Mouse (Mus musculus) kidney, postnatal 14 days (tissue): ENCODE data around the gene Tenm2.

Experiments
- DNase-seq: peaks from one replicate; pipeline ENCODE4 v3.0.0; 2022; ENCODE audit warnings: mixed read lengths

The Tenm2 gene

DNA sequence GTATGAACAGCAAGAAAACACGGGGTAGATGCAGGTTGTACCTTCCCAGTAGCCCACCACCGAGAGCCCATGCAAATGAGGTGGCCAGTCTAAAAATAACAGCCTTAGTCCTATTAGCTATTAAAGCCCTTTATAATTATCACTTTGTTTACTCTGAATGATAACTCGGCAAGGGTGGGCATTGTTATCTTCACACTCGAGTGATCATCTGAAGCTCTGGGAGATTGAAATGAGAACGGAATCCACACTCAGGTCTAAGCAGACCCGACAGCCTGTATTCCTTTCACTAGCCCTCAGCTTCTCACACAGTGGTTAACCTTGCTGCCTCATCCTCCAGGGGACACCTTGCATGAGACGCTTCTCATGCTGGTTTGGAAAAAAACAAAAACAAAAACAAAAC is 985.7 kb downstream of the Tenm2 start:
- no peak for DNase-seq

- DNase-seq, result peak; percentile 8
These were observed 989.6 kb downstream of the Tenm2 start for GRCm38 (mm10) chr11:36246152-36246551.

GRCm38 (mm10) chr11:36244491-36244882 is 991.3 kb downstream of the Tenm2 start:
- no peak for DNase-seq

GRCm38 (mm10) chr11:36243747-36244490 is 991.8 kb downstream of the Tenm2 start:
- DNase-seq, result no peak

- no peak for DNase-seq
These were observed 996.9 kb downstream of the Tenm2 start for GRCm38 (mm10) chr11:36238890-36239289.

DNA sequence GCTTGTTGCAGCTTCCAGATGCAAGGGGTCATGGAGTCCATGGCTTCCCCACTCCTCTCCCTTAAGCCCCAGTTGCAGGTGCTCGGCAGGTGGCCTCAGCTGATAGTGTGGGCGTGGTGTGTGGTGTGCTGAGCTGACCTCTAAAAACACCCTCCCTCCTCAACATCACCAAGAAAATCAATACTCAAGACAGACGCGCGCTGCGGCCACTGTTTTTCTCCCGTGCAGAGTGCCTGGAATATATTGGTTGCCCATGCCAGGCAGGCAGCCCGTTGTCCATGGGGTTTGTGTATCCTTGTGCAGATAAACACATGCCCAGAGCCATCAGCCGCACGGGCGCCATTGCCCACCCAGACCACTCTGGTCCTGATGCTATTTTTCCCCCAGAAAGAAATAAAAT is 1007.1 kb downstream of the Tenm2 start:
- no peak for DNase-seq

DNA sequence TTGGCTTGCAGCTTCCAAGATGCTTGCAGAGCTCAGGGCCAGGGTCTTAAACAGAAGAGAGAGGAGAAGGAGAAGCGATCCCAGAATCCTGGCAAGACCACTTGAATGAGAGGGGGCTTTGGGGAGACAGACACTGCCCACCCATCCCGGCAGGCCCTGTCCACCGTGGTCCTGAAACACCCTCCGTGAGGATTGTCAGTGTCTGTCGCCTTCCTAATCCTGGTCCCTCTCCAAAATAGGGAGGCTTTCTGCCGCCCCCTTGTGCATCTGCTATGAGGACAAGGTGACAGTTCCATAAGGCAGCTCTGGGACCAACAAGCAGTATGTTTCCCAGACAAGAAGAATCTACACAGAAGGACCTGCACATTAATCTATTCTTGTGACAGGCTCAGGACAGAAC is 1007.6 kb downstream of the Tenm2 start:
- no peak for DNase-seq

GRCm38 (mm10) chr11:36226061-36226460 is 1009.7 kb downstream of the Tenm2 start:
- DNase-seq, result no peak

DNA sequence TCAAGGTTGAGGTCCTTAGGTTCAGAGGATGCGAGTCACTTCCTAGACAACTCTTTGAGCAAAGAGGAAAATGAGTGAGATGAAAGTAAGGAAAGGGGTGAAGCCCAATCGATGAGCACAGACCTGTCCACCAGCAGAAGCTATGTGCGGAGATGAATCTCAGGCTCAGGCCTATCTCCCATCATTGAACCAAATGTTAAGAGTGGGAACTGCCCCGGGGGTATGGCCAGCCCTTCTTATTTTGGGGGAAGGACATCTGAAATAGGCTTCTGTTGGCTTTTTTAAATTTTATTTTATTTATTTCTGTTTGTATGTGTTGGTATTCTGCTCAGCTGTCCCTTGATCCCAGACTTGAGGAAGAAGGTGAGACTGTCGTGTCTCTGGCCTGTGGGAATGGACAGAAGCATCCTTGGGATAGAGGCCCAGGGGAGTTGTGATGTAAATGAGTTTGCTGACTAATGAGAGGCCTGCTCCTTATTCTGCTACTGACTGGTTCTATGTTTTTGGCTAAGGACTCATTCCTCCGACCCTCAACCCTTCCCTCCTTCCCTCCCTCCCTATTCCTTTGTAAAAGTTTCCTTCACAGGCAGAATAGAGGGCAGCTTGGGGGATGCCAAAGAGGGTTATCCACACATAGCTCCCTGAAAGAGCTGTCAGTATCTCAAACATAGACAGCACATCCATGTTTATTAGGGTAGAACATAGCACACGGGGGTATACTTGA is 1011.9 kb downstream of the Tenm2 start:
- no peak for DNase-seq

GRCm38 (mm10) chr11:36222071-36222470 is 1013.7 kb downstream of the Tenm2 start:
- no peak for DNase-seq

- DNase-seq, result peak; percentile 83
These were observed 1014.3 kb downstream of the Tenm2 start for GRCm38 (mm10) chr11:36221271-36221975.

GRCm38 (mm10) chr11:36220651-36221050 is 1015.1 kb downstream of the Tenm2 start:
- peak; percentile 42 for DNase-seq

DNA sequence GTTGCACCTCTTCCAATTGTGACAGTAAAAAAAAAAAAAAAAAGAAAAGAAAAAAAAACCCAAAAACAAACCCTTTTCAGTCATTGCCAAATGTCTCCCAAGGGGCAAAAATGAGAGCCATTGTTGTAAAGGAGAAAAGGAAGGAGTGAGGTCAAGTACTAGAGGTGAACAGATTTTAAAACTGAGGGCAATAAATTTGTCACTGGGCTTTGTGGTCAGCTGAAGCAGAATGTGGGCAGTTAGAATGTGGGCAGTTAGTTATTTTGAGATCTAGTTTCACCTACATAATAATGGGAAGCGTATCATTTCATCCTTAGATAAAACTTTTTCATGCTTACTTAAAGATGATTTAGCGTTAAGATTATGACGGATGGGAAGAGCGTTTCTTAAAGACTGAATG is 1016.2 kb downstream of the Tenm2 start:
- no peak for DNase-seq

- DNase-seq, result no peak
These were observed 1021.2 kb downstream of the Tenm2 start for GRCm38 (mm10) chr11:36214589-36214988.

DNA sequence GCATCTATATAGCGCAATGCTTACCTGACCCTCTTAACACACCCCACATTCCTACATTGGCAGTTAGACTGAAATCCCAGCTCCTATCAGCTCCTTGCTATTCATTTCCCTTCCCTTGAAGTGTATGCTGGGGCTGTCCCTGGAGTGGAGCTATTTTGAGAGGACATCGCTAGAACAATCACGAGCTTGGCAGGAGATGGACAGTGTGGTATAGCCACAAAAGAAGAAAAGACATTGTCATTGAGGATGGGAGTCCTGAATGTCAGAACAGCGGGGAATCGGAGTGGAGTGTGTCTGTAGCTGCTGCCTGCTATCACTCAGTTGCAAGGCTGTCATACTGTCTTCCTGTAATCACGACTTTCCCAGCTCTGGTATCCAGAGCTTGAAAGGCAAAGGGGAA is 1031.4 kb downstream of the Tenm2 start:
- no peak for DNase-seq

GRCm38 (mm10) chr11:36203896-36204295 is 1031.9 kb downstream of the Tenm2 start:
- no peak for DNase-seq

- DNase-seq, result no peak
These were observed 1041.4 kb downstream of the Tenm2 start for GRCm38 (mm10) chr11:36194348-36194747.

DNA sequence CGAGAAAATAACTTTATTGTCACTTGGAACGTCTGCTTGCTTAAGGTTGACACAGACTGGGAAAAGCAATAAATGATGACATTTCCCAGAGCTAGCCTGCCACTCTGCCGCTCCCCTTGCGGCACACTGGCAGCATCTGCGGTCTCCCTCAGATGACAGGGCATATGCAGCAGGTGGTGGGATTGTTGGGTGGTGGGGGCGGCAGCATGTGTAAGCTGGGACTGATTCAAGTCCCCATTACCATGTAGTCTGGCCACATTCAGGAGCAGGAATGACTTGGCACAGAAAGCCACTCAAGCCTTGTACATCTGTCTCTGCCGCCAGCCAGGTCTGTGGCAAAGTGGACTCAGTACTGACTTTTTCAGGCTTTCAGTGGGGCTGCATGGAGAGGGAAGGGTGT is 1059.7 kb downstream of the Tenm2 start:
- no peak for DNase-seq

GRCm38 (mm10) chr11:36173076-36173690 is 1062.6 kb downstream of the Tenm2 start:
- DNase-seq, result no peak

DNA sequence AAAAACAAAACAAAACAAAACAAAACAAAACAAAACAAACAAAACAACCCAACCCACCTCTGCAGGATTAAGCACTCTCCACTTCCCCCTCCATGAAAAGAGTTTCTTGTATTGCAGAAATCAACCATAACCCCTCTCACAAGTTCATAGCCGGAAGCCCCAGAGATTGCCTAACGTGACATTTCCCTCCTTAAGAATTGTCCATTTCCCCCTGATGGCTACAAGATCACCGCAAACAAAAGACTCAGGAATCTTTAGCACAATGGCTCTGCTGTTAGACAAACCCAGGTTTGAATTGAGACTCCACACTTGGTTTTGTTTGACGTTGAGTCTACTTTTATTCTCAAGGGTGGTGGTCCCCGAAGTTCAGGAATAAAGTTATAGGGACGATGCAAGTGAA is 1063.2 kb downstream of the Tenm2 start:
- DNase-seq, result no peak

- no peak for DNase-seq
These were observed 1063.8 kb downstream of the Tenm2 start for GRCm38 (mm10) chr11:36171991-36172390.

DNA sequence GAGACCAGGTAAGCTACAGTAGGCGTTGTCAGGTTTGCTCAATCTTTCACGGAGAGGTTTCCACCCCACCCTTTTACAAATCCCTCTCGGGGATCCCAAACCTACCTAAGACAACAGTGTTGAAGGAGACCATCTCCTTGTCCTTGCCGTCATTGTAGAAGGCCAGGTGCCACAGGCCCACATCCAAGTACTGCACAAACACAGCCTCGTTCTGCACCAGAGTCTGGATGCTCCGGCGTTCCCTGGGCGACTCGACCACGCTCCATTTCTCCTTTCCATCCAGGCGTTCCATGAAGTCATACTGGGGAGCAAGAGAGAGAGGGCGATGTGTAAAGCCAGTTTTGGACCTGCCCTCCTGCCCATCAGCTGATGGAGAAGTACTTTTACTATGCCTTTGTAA is 1064.5 kb downstream of the Tenm2 start:
- DNase-seq, result no peak

DNA sequence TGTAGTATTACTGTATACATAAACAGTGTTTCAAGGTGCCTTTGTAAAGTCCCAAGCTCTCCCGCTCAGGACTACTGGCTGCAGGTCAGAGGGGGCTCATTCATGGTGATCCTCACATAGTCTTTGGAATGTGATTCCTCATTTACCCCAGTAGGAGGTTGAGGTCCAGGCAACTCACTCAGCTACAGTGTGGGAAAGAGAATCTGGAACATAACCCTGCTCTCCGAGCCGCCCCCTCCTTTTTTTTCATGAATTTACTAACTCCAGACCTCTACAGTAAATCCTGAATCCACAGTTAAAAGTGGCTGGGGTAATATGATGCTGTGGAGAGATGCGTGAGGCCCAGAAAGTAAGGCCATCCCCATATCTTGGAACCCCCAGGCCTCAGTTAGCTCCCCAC is 1066.0 kb downstream of the Tenm2 start:
- no peak for DNase-seq
